Mouse (Mus musculus) C2C12 (cell line): ENCODE measurements around the gene Sgta. TPM values are rescaled to one million over a fixed set of nuclear protein-coding genes. Genes with fewer than 3 reads are reported as not detected.
"Not testable (repeated sequence)": the region's sequence is repeated elsewhere in the genome, so short reads cannot be mapped to it uniquely, and the experiment has no call there.

Source experiments
- H3K27me3 ChIP-seq: one replicate; pipeline ENCODE4 v1.6.1; 2011; ENCODE audit not compliant: control insufficient read depth, insufficient read depth, insufficient read length
- H3K36me3 ChIP-seq: one replicate; pipeline ENCODE4 v1.6.1; 2011; ENCODE audit not compliant: control insufficient read depth, insufficient read depth
- H3K4me3 ChIP-seq: one replicate; pipeline ENCODE4 v1.5.1; 2011; ENCODE audit warnings: mild to moderate bottlenecking, control low read depth; ENCODE audit not compliant: poor library complexity, insufficient read depth, severe bottlenecking
- H3K79me2 ChIP-seq: one replicate; pipeline ENCODE4 v1.6.1; 2011; ENCODE audit not compliant: control insufficient read depth, insufficient read depth
- H3K79me3 ChIP-seq: one replicate; pipeline ENCODE4 v1.6.1; 2011; ENCODE audit warnings: low read depth, control low read depth
- H3ac ChIP-seq: one replicate; pipeline ENCODE3; 2011; ENCODE audit warnings: low read depth; ENCODE audit not compliant: control insufficient read depth, insufficient read length
- CEBPB ChIP-seq: IDR thresholded peaks from one replicate; pipeline ENCODE4 v1.6.1; 2011; ENCODE audit warnings: low read depth, mild to moderate bottlenecking, control low read depth, moderate library complexity
- CTCF ChIP-seq: IDR thresholded peaks from one replicate; pipeline ENCODE4 v1.5.1; 2011; ENCODE audit not compliant: control insufficient read depth, insufficient read depth, insufficient read length
- FOSL1 ChIP-seq: IDR thresholded peaks from one replicate; pipeline ENCODE4 v1.8.0; 2011; ENCODE audit warnings: mild to moderate bottlenecking, low read length; ENCODE audit not compliant: poor library complexity, insufficient read depth, severe bottlenecking
- MAX ChIP-seq: IDR thresholded peaks from one replicate; pipeline ENCODE4 v1.6.1; 2011; ENCODE audit warnings: mild to moderate bottlenecking, control low read depth
- MYOD1 ChIP-seq: IDR thresholded peaks from one replicate; pipeline ENCODE4 v1.6.1; 2011; ENCODE audit warnings: low read depth; ENCODE audit not compliant: control insufficient read depth, insufficient read length
- MYOG ChIP-seq: IDR thresholded peaks from one replicate; pipeline ENCODE4 v1.6.1; 2011; ENCODE audit not compliant: control insufficient read depth, insufficient read length; ENCODE audit errors: extremely low read depth
- USF1 ChIP-seq: IDR thresholded peaks from one replicate; pipeline ENCODE4 v1.6.1; 2011; ENCODE audit warnings: low read depth, mild to moderate bottlenecking, control low read depth, moderate library complexity
- polyA plus RNA-seq: library from polyadenylated mRNA; unstranded; fragments of >200 nt; fragmentation: generic; extraction: Trizol; gene quantifications from one replicate; pipeline ENCODE4 v1.2.1, GENCODE M21; 2012; ENCODE audit warnings: missing spikeins

Sgta gene
- polyA plus RNA-seq, 1 experiment: 154 TPM

DNA sequence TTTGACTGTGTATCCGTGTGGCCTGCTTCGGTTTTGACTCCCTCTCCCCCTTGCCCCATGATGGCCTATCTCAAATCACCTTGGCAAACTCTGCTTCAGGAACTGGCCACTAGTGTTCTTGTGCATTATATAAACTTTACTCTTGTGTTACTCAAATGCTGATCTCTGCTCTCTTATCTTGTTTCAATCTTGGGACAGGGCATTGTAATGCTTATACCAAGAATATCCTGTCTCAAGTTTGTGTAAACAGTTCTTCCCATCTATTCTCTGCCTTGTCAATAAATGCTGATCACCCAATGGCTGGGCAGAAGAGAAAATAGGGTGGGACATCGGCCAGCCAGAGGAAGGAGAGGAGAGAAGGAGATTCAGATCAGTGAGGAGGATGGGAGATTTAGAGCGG is 2.7 kb upstream of the Sgta start:
- Histone ChIP-seq H3K36me3 (no peaks in the 10 kb centered on the region), H3K79me2 (peaks cover 24% of the 10 kb centered on the region), H3K4me3 (no peak overlapping the region), H3ac (no peak overlapping the region), H3K27me3 (peaks cover 4% of the 10 kb centered on the region), H3K79me3 (peaks cover 21% of the 10 kb centered on the region)
- TF ChIP-seq FOSL1 (no peak), CEBPB (no peak), MYOD1 (no peak), MAX (no peak), MYOG (no peak), USF1 (no peak), CTCF (no peak)

DNA sequence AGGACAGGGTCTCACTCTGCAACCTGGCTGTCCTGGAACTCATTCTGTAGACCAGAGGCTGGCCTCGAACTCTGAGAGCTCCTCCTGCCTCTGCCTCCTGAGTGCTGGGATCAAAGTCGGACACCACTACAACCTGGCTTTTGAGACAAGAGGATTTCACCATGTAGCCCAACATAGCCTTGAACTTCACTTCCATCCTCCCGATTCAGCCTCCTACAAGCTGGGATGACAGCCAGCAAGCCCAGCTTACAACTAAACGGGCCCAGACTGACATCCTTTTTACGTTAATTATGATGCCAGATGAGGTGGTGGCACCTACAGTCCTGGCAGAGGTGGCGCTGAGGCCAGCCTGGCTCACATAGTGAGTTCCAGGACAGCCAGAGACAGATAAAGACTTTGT is 1.1 kb downstream of the Sgta start:
- Histone ChIP-seq H3K79me3 (peaks cover 57% of the 10 kb centered on the region), H3K27me3 (no peaks in the 10 kb centered on the region), H3K36me3 (no peaks in the 10 kb centered on the region), H3K79me2 (peaks cover 62% of the 10 kb centered on the region), H3ac (peak overlapping the region; percentile 50), H3K4me3 (no peak overlapping the region)
- no peak for TF ChIP-seq MYOG
- TF ChIP-seq USF1: no peak
- no peak for TF ChIP-seq CTCF
- no peak for TF ChIP-seq CEBPB
- TF ChIP-seq MYOD1: no peak
- no peak for TF ChIP-seq FOSL1
- no peak for TF ChIP-seq MAX

DNA sequence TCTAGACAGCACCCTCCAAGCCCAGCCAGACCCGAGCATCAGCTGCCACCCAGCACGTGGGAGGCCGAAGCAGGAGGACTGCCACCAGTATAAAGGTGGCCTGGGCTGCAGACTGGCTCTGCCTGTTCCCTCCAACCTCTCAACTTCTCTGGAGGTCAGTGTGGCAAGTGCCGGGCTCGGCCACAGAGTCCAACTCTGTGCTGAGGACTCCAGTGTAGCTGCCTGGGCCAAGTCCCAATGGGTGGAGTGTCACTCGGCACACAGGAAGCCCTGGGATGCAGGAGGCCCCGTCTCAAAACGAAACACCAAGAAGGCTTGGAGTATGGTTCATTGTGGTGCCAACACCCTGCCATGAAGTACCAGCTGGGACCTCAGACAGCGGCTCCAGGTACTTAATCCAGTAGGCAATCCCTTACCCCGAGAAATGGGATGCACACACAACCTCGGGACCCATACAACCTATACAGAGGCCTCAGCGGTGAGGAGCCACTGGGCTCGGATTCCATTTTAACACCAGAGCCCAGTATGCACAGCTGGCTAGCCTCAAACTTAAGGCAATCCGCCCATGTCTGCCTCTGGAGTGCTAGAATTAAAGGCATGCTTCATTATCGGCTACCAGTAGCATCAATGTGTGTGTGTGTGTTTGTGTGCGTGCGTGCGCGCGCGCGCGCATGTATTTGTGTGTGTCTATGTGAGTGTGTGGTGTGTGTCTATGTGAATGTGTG is 2.4 kb downstream of the Sgta start:
- H3K79me2 ChIP-seq: peaks cover 75% of the 10 kb centered on the region
- peaks cover 5% of the 10 kb centered on the region for H3K36me3 ChIP-seq
- no peak for TF ChIP-seq USF1
- no peak for TF ChIP-seq CTCF
- no peak for TF ChIP-seq FOSL1
- no peak for TF ChIP-seq MYOG
- no peak for TF ChIP-seq MYOD1
- TF ChIP-seq CEBPB: no peak
- TF ChIP-seq MAX: no peak
- no peaks in the 10 kb centered on the region for H3K27me3 ChIP-seq
- peaks cover 66% of the 10 kb centered on the region for H3K79me3 ChIP-seq
- no peak overlapping the region for H3ac ChIP-seq
- H3K4me3 ChIP-seq: no peak overlapping the region

DNA sequence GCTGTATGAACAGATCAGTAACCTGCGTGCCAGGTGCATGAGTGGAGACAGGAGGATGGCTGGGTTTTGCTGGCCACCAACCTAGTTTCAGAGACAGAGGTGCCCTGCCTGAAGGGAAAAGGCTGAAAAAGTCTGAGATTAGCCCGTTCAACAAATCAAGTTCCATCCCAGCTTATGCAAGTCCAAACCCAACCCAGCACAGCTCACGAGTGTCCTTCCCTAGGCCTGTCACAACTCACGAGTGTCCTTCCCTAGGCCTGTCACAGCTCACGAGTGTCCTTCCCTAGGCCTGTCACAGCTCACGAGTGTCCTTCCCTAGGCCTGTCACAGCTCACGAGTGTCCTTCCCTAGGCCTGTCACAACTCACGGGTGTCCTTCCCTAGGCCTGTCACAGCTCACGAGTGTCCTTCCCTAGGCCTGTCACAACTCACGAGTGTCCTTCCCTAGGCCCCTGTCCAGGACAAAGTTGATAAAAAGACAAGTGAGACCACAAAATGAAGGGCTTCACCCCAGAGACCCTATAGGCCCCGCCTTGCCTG is 4.1 kb downstream of the Sgta start:
- Histone ChIP-seq H3K79me2 (peaks cover 81% of the 10 kb centered on the region), H3K36me3 (peaks cover 19% of the 10 kb centered on the region), H3K79me3 (peaks cover 67% of the 10 kb centered on the region)
- not testable (repeated sequence) for H3ac ChIP-seq, H3K27me3 ChIP-seq, H3K4me3 ChIP-seq

DNA sequence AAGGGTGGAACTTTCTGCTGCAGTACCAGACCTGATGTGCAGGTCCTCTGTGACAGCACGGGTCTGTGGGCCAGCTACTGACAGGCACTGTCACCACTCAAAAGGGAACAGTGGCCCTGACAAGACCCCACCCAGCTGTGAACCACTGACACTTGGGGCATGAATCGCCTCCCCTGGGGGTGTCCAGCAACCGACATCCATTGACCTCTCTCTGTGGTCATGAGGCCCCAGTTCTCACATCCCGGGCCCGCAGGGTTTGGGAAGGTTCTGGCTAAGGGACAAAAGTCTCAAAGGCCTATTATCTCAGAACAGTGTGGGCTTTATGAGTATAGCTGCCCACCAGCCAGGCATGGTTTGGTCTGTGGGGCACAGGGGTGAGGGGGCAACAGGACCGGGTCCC is 4.8 kb downstream of the Sgta start:
- Histone ChIP-seq H3K79me3 (peaks cover 67% of the 10 kb centered on the region), H3K4me3 (no peak overlapping the region), H3K27me3 (no peaks in the 10 kb centered on the region), H3K36me3 (peaks cover 26% of the 10 kb centered on the region), H3K79me2 (peaks cover 81% of the 10 kb centered on the region), H3ac (no peak overlapping the region)
- TF ChIP-seq CEBPB (no peak), FOSL1 (no peak), MAX (no peak), MYOG (no peak), MYOD1 (no peak), USF1 (no peak), CTCF (no peak)

DNA sequence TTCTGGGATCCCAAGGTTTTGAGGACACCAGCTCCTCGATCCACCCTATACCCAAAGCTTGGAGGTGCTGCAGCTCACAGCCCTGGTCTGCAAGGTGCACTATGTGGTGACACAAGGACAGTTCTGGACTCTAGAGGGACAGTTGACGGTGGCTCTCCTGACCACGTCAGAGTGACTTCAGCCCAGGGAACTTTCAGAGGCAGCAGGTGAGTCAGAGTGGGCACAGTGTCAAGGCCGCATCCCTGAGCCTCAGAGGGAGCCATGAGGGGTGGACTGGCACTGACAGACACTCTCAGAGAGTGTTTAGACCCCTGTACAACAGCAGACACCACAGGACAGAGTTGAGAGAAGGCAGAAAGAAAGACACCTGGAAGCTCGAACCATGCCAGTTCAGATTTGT is 7.4 kb downstream of the Sgta start:
- Histone ChIP-seq H3K79me3 (peaks cover 44% of the 10 kb centered on the region), H3ac (no peak overlapping the region), H3K79me2 (peaks cover 55% of the 10 kb centered on the region), H3K36me3 (peaks cover 50% of the 10 kb centered on the region), H3K27me3 (no peaks in the 10 kb centered on the region), H3K4me3 (no peak overlapping the region)
- no peak for TF ChIP-seq CTCF
- TF ChIP-seq MYOD1: no peak
- no peak for TF ChIP-seq MYOG
- no peak for TF ChIP-seq FOSL1
- no peak for TF ChIP-seq MAX
- no peak for TF ChIP-seq USF1
- no peak for TF ChIP-seq CEBPB
